Mouse (Mus musculus) midbrain, embryonic 15.5 days (tissue): ENCODE data around the gene Pip4k2b. TPM values are rescaled to one million over a fixed set of nuclear protein-coding genes. Genes with fewer than 3 reads are reported as not detected.
A peak's percentile ranks its signal among the peaks of the same experiment; 100 is the strongest.
"Not testable (repeated sequence)": the region's sequence is repeated elsewhere in the genome, so short reads cannot be mapped to it uniquely, and the experiment has no call there.

ENCODE experiments used
- ATAC-seq: fragments of 200-750 bp; cut with Nextera tagmentation; replicated peaks from 2 replicates; pipeline ENCODE4 v1.8.0; 2017; ENCODE audit warnings: moderate TSS enrichment
- H3K27ac ChIP-seq: fragments of 300-500 bp; sonication (generic); 2 replicates; pipeline ENCODE4 v1.5.1; 2015; ENCODE audit warnings: mild to moderate bottlenecking, inconsistent platforms
- H3K27me3 ChIP-seq: fragments of 300-500 bp; sonication (generic); replicated peaks from 2 replicates; pipeline ENCODE4 v1.6.1; 2015; ENCODE audit warnings: inconsistent platforms
- H3K36me3 ChIP-seq: fragments of 300-500 bp; sonication (generic); replicated peaks from 2 replicates; pipeline ENCODE4 v1.6.1; 2015; ENCODE audit warnings: inconsistent platforms
- H3K4me1 ChIP-seq: fragments of 300-500 bp; sonication (generic); 2 replicates; pipeline ENCODE4 v1.6.1; 2015; ENCODE audit warnings: inconsistent platforms
- H3K4me2 ChIP-seq: fragments of 300-500 bp; sonication (generic); 2 replicates; pipeline ENCODE4 v1.6.1; 2015; ENCODE audit warnings: inconsistent platforms, mild to moderate bottlenecking, moderate library complexity
- H3K4me3 ChIP-seq: fragments of 300-500 bp; sonication (generic); 2 replicates; pipeline ENCODE4 v1.5.1; 2015; ENCODE audit warnings: mild to moderate bottlenecking, inconsistent platforms
- H3K9ac ChIP-seq: fragments of 300-500 bp; sonication (generic); 2 replicates; pipeline ENCODE4 v1.6.1; 2015; ENCODE audit warnings: mild to moderate bottlenecking, inconsistent platforms
- H3K9me3 ChIP-seq: fragments of 300-500 bp; sonication (generic); 2 replicates; pipeline ENCODE4 v1.6.1; 2016; ENCODE audit warnings: inconsistent platforms
- WGBS: fragments of 180-500 bp; shearing (Covaris S2); methylation state at CpG from one replicate; pipeline ENCODE4 v1.1.7; 2015; ENCODE audit warnings: mixed read lengths; 5-methylcytosine and 5-hydroxymethylcytosine counted together
- polyA plus RNA-seq: library from polyadenylated mRNA; unstranded; fragments of >200 nt; fragmentation: Nextera tagmentation; extraction: Ambion mirVana; gene quantifications from 2 replicates; pipeline ENCODE4 v1.2.1, GENCODE M21; 2015

Pip4k2b gene
- 4.3 and 4.9 TPM in 2 replicates for polyA plus RNA-seq

DNA sequence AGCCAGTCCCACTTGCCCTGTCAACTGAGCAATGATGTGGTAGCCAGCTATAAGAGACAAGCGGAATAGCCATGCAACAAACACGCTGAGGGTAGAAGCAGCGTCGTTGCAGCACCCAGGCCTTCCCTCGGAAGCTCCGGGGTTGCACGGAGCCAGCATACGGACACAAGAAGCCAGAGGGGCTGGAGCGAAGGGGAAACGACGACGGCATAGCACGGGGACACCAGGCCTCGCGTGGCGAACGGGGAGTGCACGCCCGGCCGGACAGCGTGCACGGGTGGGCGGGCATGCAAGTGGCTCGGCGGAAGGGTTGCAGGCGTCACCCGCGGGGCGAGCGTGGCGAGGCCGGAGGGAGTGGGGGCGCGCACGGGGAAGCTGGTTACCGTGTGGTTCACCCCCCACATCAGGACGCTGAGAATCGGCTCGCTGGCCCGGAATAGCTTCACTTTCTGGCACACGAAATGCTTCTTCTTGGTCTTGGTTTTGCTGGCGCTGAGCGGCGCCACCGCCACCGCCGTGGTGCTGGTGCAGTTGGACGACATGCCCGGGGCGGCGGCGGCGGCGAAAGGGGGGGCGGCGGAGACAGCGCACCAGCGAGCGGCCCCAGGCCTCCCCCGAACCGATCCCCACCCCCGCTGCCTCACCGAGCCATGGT is at the start of gene Pip4k2b:
Gene Pip4k2b (minus strand): TSS at position 642 of the 655 bp plus-strand sequence.
- Histone ChIP-seq H3K4me3 (peak within 1 kb of the TSS; percentile 89), H3K4me2 (peak within 1 kb of the TSS; percentile 63), H3K27me3 (no peaks in the 10 kb centered on the region), H3K27ac (peak within 1 kb of the TSS; percentile 100), H3K36me3 (peaks cover 15% of the 10 kb centered on the region; the same call in 1 of the 2 replicates), H3K4me1 (peaks cover 30% of the 10 kb centered on the region), H3K9ac (peak within 1 kb of the TSS; percentile 97), H3K9me3 (no peaks in the 10 kb centered on the region)
- under 1% methylated on average over 60 of the region's 63 CpGs for whole genome bisulfite sequencing
- ATAC-seq = peak; percentile 51

DNA sequence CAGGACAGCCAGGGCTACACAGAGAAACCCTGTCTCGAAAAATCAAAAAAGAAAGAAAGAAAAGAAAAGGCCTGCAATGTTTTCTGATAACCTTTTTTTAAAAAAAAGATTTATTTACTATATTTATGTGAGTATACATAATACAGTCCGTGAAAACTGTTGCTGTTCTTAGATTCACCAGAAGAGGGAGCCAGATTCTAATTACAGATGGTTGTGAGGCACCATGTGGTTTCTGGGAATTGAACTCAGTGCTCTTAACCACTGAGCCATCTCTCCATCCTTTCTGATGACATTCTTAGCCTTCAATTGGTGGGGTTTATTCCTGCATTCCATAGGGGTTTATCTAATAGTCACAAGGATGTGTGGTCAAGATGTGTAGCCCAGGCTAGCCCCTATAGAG is 48.7 kb upstream of the Pip4k2b start:
- Histone ChIP-seq H3K27ac (no peak overlapping the region), H3K4me2 (no peak overlapping the region), H3K36me3 (no peaks in the 10 kb centered on the region), H3K4me3 (no peak overlapping the region), H3K27me3 (no peaks in the 10 kb centered on the region), H3K9ac (no peak overlapping the region), H3K9me3 (no peaks in the 10 kb centered on the region), H3K4me1 (peaks cover 6% of the 10 kb centered on the region)
- no peak for ATAC-seq
- WGBS = 12% methylated on average over 2 of the region's 2 CpGs

DNA sequence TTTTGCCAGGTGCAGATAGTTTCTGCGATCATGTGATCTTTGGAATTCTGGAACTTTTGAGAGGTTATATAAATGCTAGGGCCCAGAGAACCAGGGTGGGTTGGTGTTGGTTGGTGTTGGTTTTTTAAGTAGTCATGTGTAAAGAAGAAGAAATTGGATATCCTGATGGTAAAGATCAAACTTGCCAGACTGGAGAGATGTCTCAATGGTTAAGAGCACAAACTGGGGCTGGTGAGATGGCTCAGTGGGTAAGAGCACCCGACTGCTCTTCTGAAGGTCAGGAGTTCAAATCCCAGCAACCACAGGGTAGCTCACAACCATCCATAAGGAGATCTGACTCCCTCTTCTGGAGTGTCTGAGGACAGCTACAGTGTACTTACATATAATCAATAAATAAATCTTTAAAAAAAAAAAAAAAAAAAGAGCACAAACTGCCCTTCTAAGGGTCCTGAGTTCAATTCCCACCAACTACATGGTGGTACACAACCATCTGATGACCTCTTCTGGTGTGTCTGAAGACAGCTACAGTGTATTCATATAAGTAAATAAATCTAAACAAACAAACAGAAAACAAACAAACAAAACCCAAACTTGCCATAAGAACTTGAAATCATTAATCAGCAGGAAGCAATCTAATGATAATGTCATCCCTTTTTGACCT is 46.4 kb upstream of the Pip4k2b start:
- WGBS = 81% methylated on average over 2 of the region's 2 CpGs
- H3K9me3 ChIP-seq, H3K9ac ChIP-seq, H3K36me3 ChIP-seq, ATAC-seq, H3K4me3 ChIP-seq, H3K27me3 ChIP-seq, H3K4me2 ChIP-seq, H3K27ac ChIP-seq, H3K4me1 ChIP-seq: not testable (repeated sequence)

DNA sequence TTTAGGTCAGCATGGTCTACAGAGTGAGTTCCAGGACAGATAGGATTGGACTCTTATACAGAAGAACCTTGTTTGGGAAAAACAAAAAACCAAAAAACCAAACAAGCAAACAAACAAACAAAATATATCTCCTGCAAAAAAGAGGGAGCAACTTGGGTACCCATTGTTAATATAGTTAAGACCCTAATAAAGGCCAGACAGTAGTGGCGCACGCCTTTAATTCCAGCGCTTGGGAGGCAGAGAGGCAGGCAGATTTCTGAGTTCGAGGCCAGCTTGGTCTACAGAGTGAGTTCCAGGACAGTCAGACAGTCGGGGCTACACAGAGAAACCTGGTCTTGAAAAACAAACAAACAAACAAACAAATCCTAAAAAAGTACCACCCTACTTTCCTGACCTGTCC is 45.2 kb upstream of the Pip4k2b start:
- Histone ChIP-seq H3K27me3 (no peaks in the 10 kb centered on the region), H3K4me1 (no peaks in the 10 kb centered on the region), H3K4me3 (no peak overlapping the region), H3K4me2 (no peak overlapping the region), H3K9ac (no peak overlapping the region), H3K27ac (no peak overlapping the region), H3K9me3 (no peaks in the 10 kb centered on the region), H3K36me3 (no peaks in the 10 kb centered on the region)
- WGBS = 84% methylated on average over 5 of the region's 5 CpGs
- ATAC-seq = no peak

DNA sequence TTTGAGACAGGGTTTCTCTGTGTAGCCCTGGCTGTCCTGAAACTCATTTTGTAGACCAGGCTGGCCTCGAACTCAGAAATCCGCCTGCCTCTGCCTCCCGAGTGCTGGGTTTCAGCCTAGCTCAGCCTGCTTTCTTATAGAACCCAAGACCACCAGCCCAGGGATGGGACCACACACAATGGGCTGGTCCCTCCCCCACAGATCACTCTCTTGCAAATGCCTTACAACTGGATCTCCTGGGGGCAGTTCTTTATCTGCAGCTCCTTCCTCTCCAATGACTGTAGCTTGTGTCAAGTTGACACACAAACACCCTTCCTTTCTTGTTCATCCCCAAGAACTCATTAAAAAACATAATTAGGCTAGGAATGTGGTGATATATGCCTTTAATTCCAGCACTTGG is 43.5 kb upstream of the Pip4k2b start:
- Histone ChIP-seq H3K4me2 (no peak overlapping the region), H3K27me3 (no peaks in the 10 kb centered on the region), H3K27ac (no peak overlapping the region), H3K36me3 (no peaks in the 10 kb centered on the region), H3K4me1 (peaks cover 4% of the 10 kb centered on the region; the same call in 1 of the 2 replicates), H3K9me3 (no peaks in the 10 kb centered on the region), H3K9ac (no peak overlapping the region), H3K4me3 (no peak overlapping the region)
- WGBS = 83% methylated on average over 3 of the region's 3 CpGs
- ATAC-seq = no peak

DNA sequence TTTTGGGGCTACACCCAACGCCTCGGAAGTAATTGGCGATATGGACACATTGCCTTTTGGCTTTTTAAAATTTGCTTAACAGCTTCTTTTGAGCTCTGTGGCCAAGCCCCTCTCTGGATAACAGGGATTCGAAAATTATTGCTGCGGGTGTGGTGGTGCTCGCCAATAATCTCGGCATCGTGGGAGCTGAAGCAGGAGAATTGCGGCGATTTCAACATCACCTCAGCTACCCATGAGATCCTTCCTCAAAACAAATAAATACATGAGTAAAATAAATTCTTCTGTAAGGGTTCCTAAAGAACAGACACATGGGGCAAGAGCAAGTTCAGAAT is 38.0 kb upstream of the Pip4k2b start:
- Histone ChIP-seq H3K9ac (peak overlapping the region; percentile 44), H3K27ac (peak overlapping the region; percentile 88), H3K27me3 (no peaks in the 10 kb centered on the region), H3K36me3 (peaks cover 29% of the 10 kb centered on the region), H3K4me2 (peak overlapping the region; percentile 57), H3K4me3 (peak overlapping the region; percentile 55), H3K9me3 (no peaks in the 10 kb centered on the region), H3K4me1 (peaks cover 29% of the 10 kb centered on the region)
- no peak; the same call in 1 of the 2 replicates for ATAC-seq
- WGBS = 0% methylated on average over 10 of the region's 10 CpGs

DNA sequence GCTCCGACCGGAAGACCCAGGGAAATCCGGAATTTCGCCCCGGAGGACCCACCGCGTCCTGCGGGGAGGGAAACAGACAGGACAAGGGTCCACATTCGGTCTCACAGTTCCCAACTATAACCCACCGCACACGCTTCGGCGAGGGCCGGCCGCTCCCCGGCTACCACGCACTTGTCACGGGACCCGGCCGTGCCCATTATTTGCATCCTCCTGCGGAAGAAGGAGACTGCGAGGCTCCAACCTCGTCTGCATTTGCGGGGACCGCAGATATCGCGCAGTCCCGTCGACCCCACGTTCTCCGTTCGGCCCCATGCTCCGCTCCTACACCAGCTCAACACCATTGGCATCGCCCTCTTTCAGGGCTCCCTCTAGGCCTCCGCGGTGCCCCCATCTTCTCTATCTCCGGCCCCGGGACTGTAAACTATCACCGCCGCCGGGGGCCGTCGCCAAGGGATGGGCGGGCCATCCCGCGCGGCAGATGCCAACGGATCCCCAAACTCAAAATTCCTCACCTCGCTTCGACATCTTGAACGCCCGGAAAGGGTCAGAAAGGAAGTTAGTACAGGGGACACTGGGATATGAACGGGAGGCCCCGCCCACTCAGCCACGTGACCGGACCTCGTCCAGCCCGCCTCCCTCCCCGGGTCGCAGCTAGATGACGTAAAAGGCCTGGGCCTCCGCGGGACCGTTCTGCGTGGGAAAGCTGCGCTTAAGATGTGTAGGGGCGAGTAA is 37.5 kb upstream of the Pip4k2b start, which contains the start of gene Rpl23:
Gene Rpl23 (minus strand): TSS at position 606 of the 732 bp plus-strand sequence.
- H3K9ac ChIP-seq = peak within 1 kb of the TSS; percentile 70

DNA sequence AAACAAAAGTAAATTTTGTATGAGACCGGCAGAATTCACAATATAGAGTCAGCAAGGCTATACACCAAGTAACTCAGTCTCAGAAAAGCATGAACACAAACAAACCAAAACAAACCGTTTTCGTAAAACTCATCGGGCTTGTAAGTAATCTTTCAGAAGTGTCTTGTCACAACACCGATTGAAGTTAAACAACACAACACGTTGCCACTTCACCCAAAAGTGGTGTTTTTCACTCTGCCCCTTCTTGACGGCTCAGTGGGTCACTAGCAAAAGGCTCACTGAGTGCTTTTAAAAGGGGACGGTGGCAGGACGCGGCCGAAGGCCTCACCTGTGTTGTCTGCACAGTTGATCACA is 37.0 kb upstream of the Pip4k2b start:
- peak overlapping the region; percentile 55 for H3K4me3 ChIP-seq
- peak overlapping the region; percentile 88 for H3K27ac ChIP-seq
- 3% methylated on average over 11 of the region's 11 CpGs for WGBS
- peak overlapping the region; percentile 64 for H3K4me2 ChIP-seq
- H3K9me3 ChIP-seq = no peaks in the 10 kb centered on the region
- H3K9ac ChIP-seq = peak overlapping the region; percentile 70
- no peak for ATAC-seq
- H3K27me3 ChIP-seq = no peaks in the 10 kb centered on the region
- peaks cover 29% of the 10 kb centered on the region for H3K4me1 ChIP-seq
- H3K36me3 ChIP-seq = peaks cover 39% of the 10 kb centered on the region

More for the DNA sequence above, 37.5 kb upstream of the Pip4k2b start, which contains the start of gene Rpl23:
- no peaks in the 10 kb centered on the region for H3K9me3 ChIP-seq
- H3K4me3 ChIP-seq = peak within 1 kb of the TSS; percentile 55
- ATAC-seq = peak; percentile 94
- H3K27ac ChIP-seq = peak within 1 kb of the TSS; percentile 88
- H3K4me2 ChIP-seq = peak within 1 kb of the TSS; percentile 64
- H3K36me3 ChIP-seq = peaks cover 34% of the 10 kb centered on the region
- H3K27me3 ChIP-seq = no peaks in the 10 kb centered on the region
- under 1% methylated on average over 67 of the region's 67 CpGs for WGBS
- H3K4me1 ChIP-seq = peaks cover 29% of the 10 kb centered on the region

DNA sequence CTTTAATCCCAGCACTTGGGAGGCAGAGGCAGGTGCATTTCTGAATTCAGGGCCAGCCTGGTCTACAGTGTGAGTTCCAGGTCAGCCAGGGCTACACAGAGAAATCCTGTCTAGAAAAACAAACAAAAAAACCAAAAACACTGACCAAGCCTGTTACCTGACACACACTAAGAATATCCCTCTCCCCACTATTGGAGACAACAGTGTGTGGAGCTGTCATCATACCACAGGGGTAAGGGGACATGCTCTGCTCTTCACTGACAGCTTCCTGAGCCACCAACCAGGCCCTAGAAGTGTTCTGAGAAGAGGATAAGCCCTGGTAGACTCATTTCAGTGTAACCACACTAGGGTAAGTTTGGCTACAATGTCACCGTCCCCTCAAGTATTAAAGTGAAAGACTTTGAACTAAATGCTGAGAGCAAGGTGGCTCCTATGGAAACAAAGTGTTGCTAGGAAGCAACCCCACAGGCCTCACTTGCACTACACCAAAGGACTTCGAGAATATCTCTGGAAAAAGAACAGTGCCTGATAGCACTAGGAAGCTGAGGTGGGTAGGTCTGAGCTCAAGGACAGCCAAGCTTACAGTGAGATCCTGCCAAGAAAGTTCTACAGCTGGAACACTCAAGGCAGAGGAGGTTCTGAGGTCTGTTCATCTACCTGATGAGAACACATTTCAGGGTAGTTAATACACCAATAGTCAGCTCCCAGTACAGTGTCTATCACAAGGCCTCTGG is 35.6 kb upstream of the Pip4k2b start:
- Histone ChIP-seq H3K27me3 (no peaks in the 10 kb centered on the region), H3K9ac (peak overlapping the region; percentile 13; the same call in 1 of the 2 replicates), H3K4me1 (peaks cover 29% of the 10 kb centered on the region), H3K9me3 (no peaks in the 10 kb centered on the region), H3K27ac (no peak overlapping the region), H3K36me3 (peaks cover 39% of the 10 kb centered on the region), H3K4me3 (0 out of 2 replicates have a peak overlapping the region, but pooled peaks have one; percentile 55), H3K4me2 (peak overlapping the region; percentile 64)
- ATAC-seq = no peak
- 80% methylated on average over 2 of the region's 2 CpGs for WGBS

DNA sequence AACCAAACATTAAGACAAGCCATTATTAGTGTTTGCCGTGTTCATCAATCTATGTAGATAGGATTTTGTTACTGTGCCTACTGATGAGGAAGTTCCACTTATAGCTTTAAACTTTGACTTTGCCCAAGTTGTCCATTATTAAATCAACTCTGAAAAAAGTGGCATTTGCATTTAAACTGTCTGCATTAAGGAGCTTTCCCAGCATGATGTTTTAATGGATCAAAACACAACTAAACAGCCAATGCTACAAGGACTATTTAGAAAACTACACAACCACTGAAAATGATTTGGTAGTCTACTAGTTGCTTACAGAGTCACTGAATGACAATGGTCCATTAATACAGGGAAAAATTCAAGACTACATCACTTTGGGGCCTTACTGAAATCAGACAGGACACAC is 34.4 kb upstream of the Pip4k2b start:
- H3K36me3 ChIP-seq = peaks cover 39% of the 10 kb centered on the region

DNA sequence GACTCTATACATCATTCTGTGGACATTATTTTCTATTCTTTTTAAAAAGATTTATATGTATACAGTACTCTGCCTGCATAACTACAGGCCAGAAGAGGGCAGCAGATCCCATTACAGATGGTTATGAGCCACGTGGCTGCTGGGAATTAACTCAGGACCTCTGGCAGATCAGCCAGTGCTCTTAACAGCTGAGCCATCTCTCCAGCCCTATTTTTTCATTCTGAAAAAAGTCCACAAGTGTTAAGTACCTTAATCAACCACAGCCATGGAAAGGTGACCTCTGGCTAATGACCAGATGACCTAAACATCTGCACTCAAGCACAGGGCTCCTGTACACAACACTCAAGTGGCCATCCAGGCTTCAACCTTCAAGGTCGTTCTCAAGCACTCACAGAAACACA is 32.6 kb upstream of the Pip4k2b start:
- no peak for ATAC-seq
- WGBS = 52% methylated on average over 2 of the region's 2 CpGs
- no peak overlapping the region for H3K4me3 ChIP-seq

More for the DNA sequence above, 34.4 kb upstream of the Pip4k2b start:
- 91% methylated on average over 1 of the region's 1 CpGs for WGBS
- Histone ChIP-seq H3K27ac (no peak overlapping the region), H3K9me3 (no peaks in the 10 kb centered on the region), H3K4me2 (no peak overlapping the region), H3K4me1 (peaks cover 29% of the 10 kb centered on the region), H3K27me3 (no peaks in the 10 kb centered on the region), H3K9ac (no peak overlapping the region), H3K4me3 (no peak overlapping the region)
- ATAC-seq = no peak

More for the DNA sequence above, 32.6 kb upstream of the Pip4k2b start:
- no peak overlapping the region for H3K4me2 ChIP-seq
- H3K9ac ChIP-seq = no peak overlapping the region
- H3K9me3 ChIP-seq = no peaks in the 10 kb centered on the region
- H3K27ac ChIP-seq = no peak overlapping the region
- peaks cover 39% of the 10 kb centered on the region for H3K36me3 ChIP-seq
- H3K4me1 ChIP-seq = peaks cover 22% of the 10 kb centered on the region
- H3K27me3 ChIP-seq = no peaks in the 10 kb centered on the region
